Mouse (Mus musculus) heart, postnatal 0 days (tissue): ENCODE results near the gene Etfbkmt.

Source experiments
- CTCF ChIP-seq: IDR thresholded peaks from 2 replicates; pipeline ENCODE4 v1.5.1; 2016; ENCODE audit warnings: antibody characterized with exemption, control low read depth, low read depth
- EP300 ChIP-seq: IDR thresholded peaks from 2 replicates; pipeline ENCODE4 v1.6.1; 2016; ENCODE audit warnings: antibody characterized with exemption, low read depth

DNA sequence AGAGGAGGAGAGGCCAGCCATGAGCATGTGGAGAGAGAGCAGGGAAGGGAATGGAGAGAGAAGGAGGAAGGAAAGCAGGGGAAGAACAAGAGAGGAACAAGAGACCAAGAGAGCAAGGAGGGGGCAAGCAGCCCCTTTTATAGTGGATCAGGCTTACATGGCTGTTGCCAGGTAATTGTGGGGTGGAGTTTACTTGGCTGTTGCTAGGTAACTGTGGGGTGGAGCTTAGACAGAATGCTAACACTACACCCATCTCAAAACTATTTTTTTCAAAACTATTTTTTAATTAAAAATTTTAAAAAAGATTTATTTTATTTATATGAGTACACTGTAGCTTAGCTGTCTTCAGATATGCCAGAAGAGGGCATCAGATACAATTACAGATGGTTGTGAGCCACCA, 58.9 kb downstream of the Etfbkmt start:
- TF ChIP-seq CTCF = no peak
- TF ChIP-seq EP300 = no peak
